Mouse (Mus musculus) lung, postnatal 0 days (tissue): ENCODE measurements around the gene Sh3tc1. TPM values are rescaled to one million over a fixed set of nuclear protein-coding genes. Genes with fewer than 3 reads are reported as not detected.

Experiments used
- ATAC-seq: fragments of 200-750 bp; cut with Nextera tagmentation; 2 replicates; pipeline ENCODE4 v1.8.0; 2017; ENCODE audit warnings: moderate library complexity
- DNase-seq: peaks from one replicate; pipeline ENCODE4 v3.0.0-alpha.2; 2016; ENCODE audit warnings: low spot score
- H3K27ac ChIP-seq: fragments of 300-500 bp; sonication (generic); 2 replicates; pipeline ENCODE4 v1.5.1; 2014; ENCODE audit warnings: antibody characterized with exemption, mild to moderate bottlenecking, low read length, mixed read lengths
- H3K27me3 ChIP-seq: fragments of 300-500 bp; sonication (generic); replicated peaks from 2 replicates; pipeline ENCODE4 v1.6.1; 2014; ENCODE audit warnings: low read length, mixed read lengths; ENCODE audit not compliant: insufficient read depth
- H3K36me3 ChIP-seq: fragments of 300-500 bp; sonication (generic); 2 replicates; pipeline ENCODE4 v1.6.1; 2014; ENCODE audit warnings: low read length, mixed read lengths; ENCODE audit not compliant: insufficient read depth
- H3K4me1 ChIP-seq: fragments of 300-500 bp; sonication (generic); 2 replicates; pipeline ENCODE4 v1.6.1; 2014; ENCODE audit warnings: antibody characterized with exemption, low read depth, low read length, mixed read lengths; ENCODE audit not compliant: insufficient read depth
- H3K4me2 ChIP-seq: fragments of 300-500 bp; sonication (generic); replicated peaks from 2 replicates; pipeline ENCODE4 v1.6.1; 2014; ENCODE audit warnings: low read depth, mild to moderate bottlenecking, low read length, moderate library complexity, mixed read lengths
- H3K4me3 ChIP-seq: fragments of 300-500 bp; sonication (generic); 2 replicates; pipeline ENCODE4 v1.5.1; 2014; ENCODE audit warnings: low read depth, low read length
- H3K9ac ChIP-seq: fragments of 300-500 bp; sonication (generic); replicated peaks from 2 replicates; pipeline ENCODE4 v1.6.1; 2014; ENCODE audit warnings: low read depth, mild to moderate bottlenecking
- H3K9me3 ChIP-seq: fragments of 300-500 bp; sonication (generic); 2 replicates; pipeline ENCODE4 v1.6.1; 2016; ENCODE audit warnings: low read length, mixed read lengths
- CTCF ChIP-seq: IDR thresholded peaks from 2 replicates; pipeline ENCODE4 v1.5.1; 2016; ENCODE audit warnings: antibody characterized with exemption, mild to moderate bottlenecking
- EP300 ChIP-seq: IDR thresholded peaks from 2 replicates; pipeline ENCODE4 v1.6.1; 2016; ENCODE audit warnings: antibody characterized with exemption, mild to moderate bottlenecking, control low read depth
- WGBS: fragments of 180-500 bp; shearing (Covaris S2); extraction: QIAGEN DNeasy Blood & Tissue Kit; methylation state at CpG from one replicate; pipeline ENCODE4 v1.1.7; 2014; 5-methylcytosine and 5-hydroxymethylcytosine counted together
- polyA plus RNA-seq: library from polyadenylated mRNA; unstranded; fragments of >200 nt; fragmentation: Nextera tagmentation; extraction: Ambion mirVana; gene quantifications from 2 replicates; pipeline ENCODE4 v1.2.1, GENCODE M21; 2015

The Sh3tc1 gene
- polyA plus RNA-seq, 1 experiment from 2014 or later, result 21.1 TPM

- DNase-seq, result peak; percentile 80
- peaks cover 4% of the 10 kb centered on the region; the same call in 1 of the 2 replicates for H3K27me3 ChIP-seq
- no peaks in the 10 kb centered on the region for H3K9me3 ChIP-seq
- peak; percentile 57 for ATAC-seq
- TF ChIP-seq CTCF (peak; percentile 82), EP300 (no peak)
- peaks cover 3% of the 10 kb centered on the region; the same call in 1 of the 2 replicates for H3K4me1 ChIP-seq
- no peak overlapping the region for H3K4me2 ChIP-seq
- no peak overlapping the region for H3K9ac ChIP-seq
- WGBS, result 50% methylated on average over 2 of the region's 2 CpGs
- no peak overlapping the region for H3K27ac ChIP-seq
- H3K36me3 ChIP-seq, result no peaks in the 10 kb centered on the region
- H3K4me3 ChIP-seq, result no peak overlapping the region
Measured at GRCm38 (mm10) chr5:35680958-35681357, 58.8 kb downstream of the Sh3tc1 start.

GRCm38 (mm10) chr5:35679256-35680155 lies 60.3 kb downstream of the Sh3tc1 start, which contains the start of gene Htra3:
Gene Htra3, minus strand, starts transcription at chr5:35679782.
- peak; percentile 67 for ATAC-seq
- peaks cover 4% of the 10 kb centered on the region; the same call in 1 of the 2 replicates for H3K27me3 ChIP-seq
- no peak within 1 kb of the TSS for H3K27ac ChIP-seq
- TF ChIP-seq EP300, result no peak
- no peak for TF ChIP-seq CTCF
- H3K4me2 ChIP-seq, result peak within 1 kb of the TSS; percentile 57
- WGBS, result 13% methylated on average over 27 of the region's 42 CpGs
- peaks cover 5% of the 10 kb centered on the region for H3K4me1 ChIP-seq
- peak within 1 kb of the TSS; percentile 21 for H3K4me3 ChIP-seq
- H3K36me3 ChIP-seq, result no peaks in the 10 kb centered on the region
- no peaks in the 10 kb centered on the region for H3K9me3 ChIP-seq
- no peak within 1 kb of the TSS for H3K9ac ChIP-seq
- DNase-seq, result peak; percentile 35

- Histone ChIP-seq H3K9me3 (no peaks in the 10 kb centered on the region), H3K36me3 (no peaks in the 10 kb centered on the region), H3K4me1 (peaks cover 29% of the 10 kb centered on the region), H3K4me2 (no peak overlapping the region), H3K9ac (no peak overlapping the region), H3K27ac (no peak overlapping the region), H3K27me3 (peaks cover 4% of the 10 kb centered on the region; the same call in 1 of the 2 replicates), H3K4me3 (no peak overlapping the region)
- TF ChIP-seq EP300 (no peak), CTCF (no peak)
- no peak for DNase-seq
- ATAC-seq, result no peak
- WGBS, result 88% methylated on average over 7 of the region's 7 CpGs
Measured at GRCm38 (mm10) chr5:35676964-35677363, 62.8 kb downstream of the Sh3tc1 start.

GRCm38 (mm10) chr5:35674081-35674555 lies 65.7 kb downstream of the Sh3tc1 start:
- Histone ChIP-seq H3K9me3 (no peaks in the 10 kb centered on the region), H3K4me3 (no peak overlapping the region), H3K36me3 (no peaks in the 10 kb centered on the region), H3K4me2 (no peak overlapping the region), H3K9ac (no peak overlapping the region), H3K27me3 (0 out of 2 replicates have a peak, but pooled peaks cover 4% of the 10 kb centered on the region), H3K4me1 (peaks cover 32% of the 10 kb centered on the region; the same call in 1 of the 2 replicates), H3K27ac (peak overlapping the region; percentile 79)
- TF ChIP-seq EP300 (no peak), CTCF (peak; percentile 28)
- ATAC-seq (peak; percentile 45), DNase-seq (peak; percentile 81)
- WGBS, result 14% methylated on average over 4 of the region's 4 CpGs

GRCm38 (mm10) chr5:35673086-35673485 lies 66.7 kb downstream of the Sh3tc1 start:
- Histone ChIP-seq H3K9ac (no peak overlapping the region), H3K27ac (peak overlapping the region; percentile 79), H3K27me3 (0 out of 2 replicates have a peak, but pooled peaks cover 4% of the 10 kb centered on the region), H3K4me2 (no peak overlapping the region), H3K9me3 (no peaks in the 10 kb centered on the region), H3K4me3 (no peak overlapping the region), H3K4me1 (peaks cover 32% of the 10 kb centered on the region; the same call in 1 of the 2 replicates), H3K36me3 (no peaks in the 10 kb centered on the region)
- peak; percentile 75 for TF ChIP-seq EP300
- TF ChIP-seq CTCF, result no peak
- peak; percentile 97 for DNase-seq
- ATAC-seq, result peak; percentile 83
- WGBS, result 26% methylated on average over 7 of the region's 7 CpGs

- Histone ChIP-seq H3K4me1 (peaks cover 32% of the 10 kb centered on the region; the same call in 1 of the 2 replicates), H3K36me3 (no peaks in the 10 kb centered on the region), H3K4me3 (no peak overlapping the region), H3K9me3 (no peaks in the 10 kb centered on the region), H3K4me2 (no peak overlapping the region), H3K27me3 (0 out of 2 replicates have a peak, but pooled peaks cover 4% of the 10 kb centered on the region), H3K9ac (no peak overlapping the region), H3K27ac (peak overlapping the region; percentile 79)
- DNase-seq (no peak), ATAC-seq (no peak)
- TF ChIP-seq EP300, result no peak
- TF ChIP-seq CTCF, result no peak
- 82% methylated on average over 1 of the region's 1 CpGs for WGBS
Measured at GRCm38 (mm10) chr5:35672581-35672980, 67.2 kb downstream of the Sh3tc1 start.
